Mouse (Mus musculus): ENCODE measurements around the gene Zbtb32.

DNA sequence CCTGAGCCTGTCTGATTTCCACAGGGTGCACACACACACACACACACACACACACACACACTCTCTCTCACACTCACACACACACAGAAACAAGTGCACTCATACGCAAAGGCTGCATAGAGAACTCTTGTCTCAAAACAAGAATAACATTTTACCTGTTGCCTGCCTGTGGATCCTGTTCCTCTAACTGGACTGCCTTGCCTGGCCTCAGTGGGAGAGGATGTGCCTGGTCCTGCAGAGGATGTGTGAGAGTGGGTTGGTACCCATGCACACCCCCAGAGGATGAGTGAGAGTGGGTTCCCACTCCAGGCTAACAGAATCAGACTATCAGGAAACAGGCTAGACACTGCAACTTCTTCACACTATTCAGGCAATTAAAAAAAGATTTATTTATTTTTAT lies 48.1 kb downstream of the Zbtb32 start:
- no peak for TF ChIP-seq POLR2A (IDR thresholded peaks at IDR 0.05; ENCODE audit: borderline replicate concordance, extremely low read depth, low read depth, low read length)
- no peak for TF ChIP-seq CTCF (IDR thresholded peaks at IDR 0.05; ENCODE audit: insufficient read depth, low read length)

Data from lung, adult 2 months (tissue).